Mouse (Mus musculus): ENCODE data around the gene Snapin.

The Snapin gene

GRCm38 (mm10) chr3:90490696-90491256 is at the start of gene Snapin:
TSS of gene Snapin (minus strand) at chr3:90491033.
- peak; percentile 94 for DNase-seq

- DNase-seq, result no peak
Observed at GRCm38 (mm10) chr3:90537905-90538296, 47.1 kb upstream of the Snapin start.

DNA sequence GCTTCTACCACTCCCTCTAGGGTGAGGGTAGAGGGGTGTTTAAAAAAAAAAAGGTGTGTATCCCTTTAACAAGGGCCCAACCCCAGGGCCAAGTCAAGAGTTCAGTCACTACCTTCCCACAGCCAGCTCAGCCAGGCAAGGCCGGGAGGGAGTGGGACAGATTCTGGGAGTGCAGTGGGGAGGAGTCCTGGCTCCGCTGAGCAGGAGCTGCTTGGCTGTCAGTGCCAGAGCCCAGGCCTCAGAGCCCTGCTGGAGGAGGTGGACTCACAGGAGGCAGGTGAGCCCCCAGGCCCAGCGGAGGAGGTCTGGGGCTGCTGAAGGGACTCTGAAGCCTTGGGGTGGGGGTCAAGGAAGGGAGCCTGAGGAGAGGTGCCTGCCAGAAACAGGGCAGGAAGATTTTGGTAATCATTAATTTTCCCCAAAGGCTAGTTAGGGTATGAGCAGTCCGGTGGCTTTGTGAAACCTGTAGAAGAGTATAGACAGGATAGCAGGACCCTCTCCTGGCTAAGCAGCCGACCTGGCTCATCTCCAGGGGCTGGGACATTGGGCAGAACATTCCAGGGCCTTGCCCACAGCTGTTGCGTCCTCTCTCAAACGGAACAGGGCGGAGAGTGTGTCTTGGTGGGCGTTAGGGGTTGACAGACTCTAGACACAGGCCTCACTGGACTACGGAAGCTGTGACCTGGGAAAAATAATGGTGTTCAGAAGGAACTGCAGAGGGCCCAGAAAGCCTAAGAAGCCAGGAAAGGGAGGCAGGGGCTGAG is 46.5 kb upstream of the Snapin start, which contains the start of gene S100a16:
Gene S100a16 (plus strand): TSS at position 114 of the 764 bp plus-strand sequence.
- DNase-seq, result peak; percentile 81

DNA sequence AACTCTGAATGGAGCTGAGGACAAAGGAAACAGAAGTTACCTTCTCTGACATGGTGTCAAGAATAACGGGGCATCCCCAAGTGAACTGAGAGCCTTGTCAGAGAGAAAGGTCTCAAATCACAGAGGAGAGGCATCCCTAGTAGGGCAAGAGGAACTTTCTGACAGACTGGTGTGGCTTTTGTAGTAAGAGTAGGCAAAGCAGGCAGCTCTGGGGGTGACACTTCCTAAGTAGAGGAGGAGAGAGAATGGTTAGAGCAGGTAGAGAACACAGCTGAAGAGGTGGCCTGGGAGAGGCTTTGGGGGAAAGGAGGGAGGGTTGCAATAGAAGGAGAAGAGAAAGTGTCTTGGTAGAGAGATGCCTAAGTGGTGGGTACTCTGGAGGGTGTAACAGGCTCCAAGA is 44.6 kb upstream of the Snapin start:
- no peak for DNase-seq

DNA sequence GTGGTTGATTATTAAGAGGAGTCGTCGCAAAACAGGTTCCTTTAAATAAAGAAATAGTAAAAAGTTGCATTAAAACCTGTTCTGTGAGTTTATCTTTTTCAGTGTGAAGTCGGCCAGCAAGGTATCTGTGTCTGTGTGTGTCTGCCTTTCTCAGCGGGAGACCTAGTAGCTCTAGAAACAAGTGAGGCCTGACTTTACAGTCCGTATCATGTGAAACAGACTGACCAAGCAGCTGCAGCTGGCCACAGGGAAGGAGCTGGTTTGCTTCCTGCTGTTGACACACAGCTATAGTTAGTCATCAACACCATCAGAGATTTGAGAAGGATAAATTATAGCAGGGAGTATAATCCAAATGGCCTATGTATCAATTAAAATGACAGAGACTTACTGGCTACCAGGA is 40.9 kb upstream of the Snapin start:
- DNase-seq, result no peak

GRCm38 (mm10) chr3:90527291-90527873 is 36.5 kb upstream of the Snapin start:
- DNase-seq, result no peak

DNA sequence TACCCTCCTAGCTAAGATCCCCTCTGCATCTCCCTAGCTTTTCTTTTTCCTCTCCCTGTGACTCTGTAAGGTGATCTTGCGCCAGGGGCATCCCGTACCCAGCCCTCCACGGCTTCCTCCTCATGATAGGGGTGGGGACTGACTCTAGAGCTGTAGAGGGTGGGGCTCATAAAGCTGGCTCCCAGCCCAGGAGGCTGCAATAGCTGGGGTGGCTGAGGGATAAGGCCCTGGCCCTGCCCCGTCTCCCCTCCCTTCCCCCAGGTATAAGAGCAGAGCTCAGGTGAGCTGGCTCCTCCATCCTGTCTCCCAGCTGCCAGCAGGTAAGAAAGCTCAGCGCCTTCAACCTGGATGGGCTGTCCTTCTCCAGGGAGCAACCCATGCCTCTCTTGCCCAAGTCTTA is 35.7 kb upstream of the Snapin start, which contains the start of gene S100a14:
Gene S100a14 (plus strand): TSS at position 277 of the 400 bp plus-strand sequence.
- no peak for DNase-seq

GRCm38 (mm10) chr3:90526076-90526475 is 35.2 kb upstream of the Snapin start:
- no peak for DNase-seq

- no peak for DNase-seq
Observed at GRCm38 (mm10) chr3:90525421-90525820, 34.6 kb upstream of the Snapin start.

DNA sequence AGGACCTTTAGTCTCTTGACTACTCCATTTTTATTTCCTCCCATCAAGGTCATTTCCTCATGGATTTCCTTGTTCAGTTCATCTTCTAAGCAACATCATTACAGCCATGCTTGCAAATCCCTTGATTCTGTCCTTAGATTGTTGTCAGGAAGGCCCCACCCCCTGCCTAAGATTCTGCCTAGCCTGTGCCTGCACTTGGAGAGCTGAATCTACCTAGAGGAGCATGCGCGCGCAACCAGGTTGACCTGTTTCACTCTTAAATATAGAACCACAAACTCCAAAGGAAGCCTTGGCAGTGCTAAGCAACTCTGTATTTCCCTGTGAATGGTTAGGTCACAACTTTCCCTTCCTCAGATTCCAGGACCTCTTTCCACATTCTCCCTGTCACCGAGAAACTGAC is 26.9 kb upstream of the Snapin start:
- DNase-seq, result no peak

DNA sequence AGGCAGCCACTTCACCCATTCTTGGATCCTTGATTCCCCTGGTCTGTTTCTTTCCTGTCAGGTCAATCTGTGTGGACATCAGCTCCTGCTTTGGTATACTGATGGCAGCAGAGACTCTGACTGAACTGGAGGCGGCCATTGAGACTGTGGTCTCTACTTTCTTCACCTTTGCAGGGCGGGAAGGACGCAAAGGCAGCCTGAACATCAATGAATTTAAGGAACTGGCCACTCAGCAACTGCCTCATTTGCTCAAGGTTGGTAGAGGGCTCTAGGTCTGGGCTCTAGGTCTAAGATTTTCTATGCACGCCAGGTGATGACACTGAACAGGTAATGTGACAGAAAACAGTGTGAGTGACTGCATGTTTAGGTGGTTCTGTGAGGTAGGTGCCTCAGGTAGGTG is 25.0 kb upstream of the Snapin start:
- DNase-seq, result no peak

- DNase-seq, result no peak
Observed at GRCm38 (mm10) chr3:90515242-90515641, 24.4 kb upstream of the Snapin start.

- DNase-seq, result no peak
Observed at GRCm38 (mm10) chr3:90514691-90515090, 23.9 kb upstream of the Snapin start.

GRCm38 (mm10) chr3:90513796-90514590 is 23.2 kb upstream of the Snapin start, which contains the start of the genes S100a1 and S100a13:
TSS of gene S100a1 (minus strand) at chr3:90514392.
TSS of gene S100a13 (plus strand) at chr3:90514435.
- peak; percentile 58 for DNase-seq

- no peak for DNase-seq
Observed at GRCm38 (mm10) chr3:90512948-90513642, 22.3 kb upstream of the Snapin start.

- no peak for DNase-seq
Observed at GRCm38 (mm10) chr3:90512276-90512675, 21.4 kb upstream of the Snapin start.

GRCm38 (mm10) chr3:90509747-90510123 is 18.9 kb upstream of the Snapin start:
- no peak for DNase-seq

GRCm38 (mm10) chr3:90508950-90509746 is 18.3 kb upstream of the Snapin start, which contains the start of gene Chtop:
TSS of gene Chtop (minus strand) at chr3:90509498.
- DNase-seq, result peak; percentile 99

GRCm38 (mm10) chr3:90508287-90508949 is 17.6 kb upstream of the Snapin start:
- no peak for DNase-seq

- no peak for DNase-seq
Observed at GRCm38 (mm10) chr3:90506362-90506761, 15.5 kb upstream of the Snapin start.

DNA sequence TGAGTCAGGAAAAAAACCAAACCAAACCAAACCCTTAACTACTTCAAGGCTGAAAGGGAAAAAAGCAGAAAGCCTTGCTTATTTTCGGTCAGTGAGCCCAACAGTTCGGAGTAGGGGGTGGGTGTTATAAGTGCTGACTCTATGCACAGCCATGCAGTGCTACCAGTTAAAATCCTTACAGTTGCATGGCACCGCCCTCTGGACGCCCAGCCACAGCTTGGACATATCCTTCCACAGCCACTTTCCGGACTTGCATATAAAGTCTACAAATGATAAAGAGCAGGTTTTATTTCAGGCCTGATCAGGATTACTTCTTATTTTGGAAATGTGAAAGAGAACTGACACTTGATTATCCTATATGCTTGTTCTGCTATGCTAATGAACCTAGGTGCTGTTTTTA is 14.4 kb upstream of the Snapin start:
- no peak for DNase-seq

Data from cerebellum, adult 9-11 months (tissue).